Mouse (Mus musculus): ENCODE measurements around the gene Zkscan14. TPM values are rescaled to one million over a fixed set of nuclear protein-coding genes. Genes with fewer than 3 reads are reported as not detected.
A peak's percentile ranks its signal among the peaks of the same experiment; 100 is the strongest.
"Not testable (repeated sequence)": the region's sequence is repeated elsewhere in the genome, so short reads cannot be mapped to it uniquely, and the experiment has no call there.

Zkscan14 gene
- polyA plus RNA-seq, 1 experiment from 2014 or later, result 15.0 TPM

DNA sequence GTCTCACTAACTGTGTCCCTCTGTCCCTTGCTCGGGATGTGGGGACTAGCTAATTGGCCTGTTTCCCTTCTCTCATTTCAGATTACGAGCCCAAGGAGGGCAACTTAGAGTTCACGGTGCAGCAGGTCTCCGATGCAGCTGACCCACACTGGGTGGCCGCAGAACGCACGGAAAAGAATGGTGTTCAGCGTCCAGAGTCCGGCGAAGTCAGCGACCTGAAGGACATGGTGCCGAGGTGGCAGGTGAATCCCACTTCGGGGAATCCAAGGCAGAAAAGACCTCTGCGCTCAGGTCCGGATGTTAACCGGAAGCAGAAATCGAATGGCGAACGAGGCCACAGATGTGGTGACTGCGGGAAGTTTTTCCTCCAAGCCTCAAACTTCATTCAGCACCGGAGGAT lies 16.5 kb upstream of the Zkscan14 start:
- Histone ChIP-seq H3K9me3 (no peaks in the 10 kb centered on the region), H3K4me3 (replicated peaks) (no peak overlapping the region), H3K36me3 (peaks cover 73% of the 10 kb centered on the region), H3K4me2 (replicated peaks) (no peak overlapping the region), H3K9ac (replicated peaks) (no peak overlapping the region), H3K4me1 (replicated peaks) (no peaks in the 10 kb centered on the region), H3K27me3 (no peaks in the 10 kb centered on the region), H3K27ac (no peak overlapping the region)
- ATAC-seq, result no peak
- 96% methylated on average over 21 of the region's 21 CpGs for WGBS

- 89% methylated on average over 6 of the region's 6 CpGs for WGBS
- Histone ChIP-seq H3K4me3 (replicated peaks) (no peak overlapping the region), H3K9ac (replicated peaks) (no peak overlapping the region), H3K27ac (no peak overlapping the region), H3K4me2 (replicated peaks) (no peak overlapping the region), H3K27me3 (no peaks in the 10 kb centered on the region), H3K4me1 (replicated peaks) (no peaks in the 10 kb centered on the region), H3K9me3 (no peaks in the 10 kb centered on the region), H3K36me3 (peaks cover 73% of the 10 kb centered on the region)
- no peak for ATAC-seq
Measured at GRCm38 (mm10) chr5:145217746-145218145, 16.1 kb upstream of the Zkscan14 start.

- H3K27ac ChIP-seq, result no peak overlapping the region
- no peak overlapping the region for H3K4me2 ChIP-seq (replicated peaks)
- no peak overlapping the region for H3K9ac ChIP-seq (replicated peaks)
- no peaks in the 10 kb centered on the region for H3K4me1 ChIP-seq (replicated peaks)
- H3K36me3 ChIP-seq, result peaks cover 71% of the 10 kb centered on the region
- no peaks in the 10 kb centered on the region for H3K27me3 ChIP-seq
- no peaks in the 10 kb centered on the region for H3K9me3 ChIP-seq
- no peak overlapping the region for H3K4me3 ChIP-seq (replicated peaks)
- no peak for ATAC-seq
- WGBS, result 82% methylated on average over 4 of the region's 4 CpGs
Measured at GRCm38 (mm10) chr5:145214679-145215078, 13.0 kb upstream of the Zkscan14 start.

DNA sequence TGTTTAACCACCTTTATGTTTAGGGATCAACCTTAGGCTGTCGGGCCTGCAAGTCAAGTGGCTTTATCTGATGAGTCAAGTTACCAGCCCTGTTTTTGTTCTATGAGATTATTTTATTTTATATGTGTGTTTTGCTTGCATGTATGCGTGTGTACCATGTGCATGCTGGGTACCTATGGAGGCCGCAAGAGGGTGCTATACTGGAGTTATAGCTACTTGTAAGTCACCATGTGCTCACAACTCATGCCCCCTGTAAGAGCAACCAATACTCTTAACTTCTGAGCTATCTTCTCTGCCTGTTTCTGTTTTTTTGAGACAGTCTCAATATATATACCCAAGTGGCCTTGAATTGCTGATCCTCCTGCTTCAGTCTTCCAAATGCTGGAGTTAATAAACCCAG lies 11.8 kb upstream of the Zkscan14 start:
- Histone ChIP-seq H3K9me3 (no peaks in the 10 kb centered on the region), H3K4me3 (replicated peaks) (no peak overlapping the region), H3K27ac (no peak overlapping the region), H3K4me2 (replicated peaks) (no peak overlapping the region), H3K9ac (replicated peaks) (no peak overlapping the region), H3K27me3 (no peaks in the 10 kb centered on the region), H3K4me1 (replicated peaks) (no peaks in the 10 kb centered on the region), H3K36me3 (peaks cover 71% of the 10 kb centered on the region)
- ATAC-seq, result no peak
- 93% methylated on average over 3 of the region's 3 CpGs for WGBS

DNA sequence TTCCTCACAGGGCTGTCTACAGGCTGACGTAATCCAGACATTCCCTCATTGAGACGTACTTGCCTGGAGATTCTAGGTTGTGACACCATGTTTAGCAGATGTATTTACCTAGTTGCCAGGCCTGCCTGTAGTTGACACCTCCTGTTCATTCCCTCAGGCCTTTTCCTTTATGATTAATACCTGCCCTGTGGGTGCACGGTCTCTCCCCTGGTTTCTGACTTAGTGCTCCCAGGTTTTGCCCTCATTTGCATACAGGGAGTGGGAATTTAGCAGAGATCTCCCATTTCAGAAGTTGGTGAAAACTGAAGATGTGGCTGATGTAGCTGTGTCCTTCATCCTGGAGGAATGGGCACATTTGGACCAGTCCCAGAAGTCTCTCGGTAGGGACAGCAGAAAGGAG lies 10.5 kb upstream of the Zkscan14 start:
- Histone ChIP-seq H3K9ac (replicated peaks) (no peak overlapping the region), H3K36me3 (peaks cover 70% of the 10 kb centered on the region), H3K4me1 (replicated peaks) (no peaks in the 10 kb centered on the region), H3K4me3 (replicated peaks) (no peak overlapping the region), H3K9me3 (no peaks in the 10 kb centered on the region), H3K27ac (no peak overlapping the region), H3K27me3 (no peaks in the 10 kb centered on the region), H3K4me2 (replicated peaks) (no peak overlapping the region)
- WGBS, result 96% methylated on average over 4 of the region's 4 CpGs
- ATAC-seq, result no peak

GRCm38 (mm10) chr5:145211340-145211739 lies 9.7 kb upstream of the Zkscan14 start:
- ATAC-seq, result no peak
- H3K27me3 ChIP-seq, result no peaks in the 10 kb centered on the region
- no peak overlapping the region for H3K4me2 ChIP-seq (replicated peaks)
- H3K4me3 ChIP-seq (replicated peaks), result no peak overlapping the region
- H3K4me1 ChIP-seq (replicated peaks), result no peaks in the 10 kb centered on the region
- H3K9ac ChIP-seq (replicated peaks), result no peak overlapping the region
- WGBS, result 95% methylated on average over 4 of the region's 4 CpGs
- H3K27ac ChIP-seq, result no peak overlapping the region
- H3K36me3 ChIP-seq, result peaks cover 74% of the 10 kb centered on the region
- no peaks in the 10 kb centered on the region for H3K9me3 ChIP-seq

DNA sequence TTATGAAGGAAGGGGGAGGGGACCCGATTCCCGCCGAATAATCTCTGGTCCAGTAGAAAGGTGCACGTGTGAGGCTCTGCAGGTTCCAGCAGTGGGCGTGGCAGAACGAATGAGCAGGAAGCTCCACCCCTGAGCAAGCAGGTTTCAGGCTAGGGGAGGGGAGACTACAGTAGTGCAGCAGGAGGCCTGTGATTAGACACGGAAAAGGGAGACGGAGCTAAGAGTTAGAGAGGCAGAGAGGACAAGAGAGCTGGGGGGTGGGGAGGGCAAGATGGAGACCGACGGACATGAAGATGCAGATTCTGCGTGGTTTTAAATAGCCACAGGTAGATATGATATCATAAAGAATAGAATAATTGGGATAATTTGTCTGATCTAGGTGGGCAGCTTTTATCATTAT lies 6.7 kb upstream of the Zkscan14 start:
- 47% methylated on average over 11 of the region's 11 CpGs for WGBS
- H3K27me3 ChIP-seq; H3K9me3 ChIP-seq; ATAC-seq; H3K4me3 ChIP-seq (replicated peaks); H3K9ac ChIP-seq (replicated peaks); H3K27ac ChIP-seq; H3K4me2 ChIP-seq (replicated peaks): not testable (repeated sequence)
- peaks cover 53% of the 10 kb centered on the region for H3K36me3 ChIP-seq
- H3K4me1 ChIP-seq (replicated peaks), result peaks cover 13% of the 10 kb centered on the region

GRCm38 (mm10) chr5:145207954-145208353 lies 6.3 kb upstream of the Zkscan14 start:
- WGBS, result 90% methylated on average over 6 of the region's 6 CpGs

DNA sequence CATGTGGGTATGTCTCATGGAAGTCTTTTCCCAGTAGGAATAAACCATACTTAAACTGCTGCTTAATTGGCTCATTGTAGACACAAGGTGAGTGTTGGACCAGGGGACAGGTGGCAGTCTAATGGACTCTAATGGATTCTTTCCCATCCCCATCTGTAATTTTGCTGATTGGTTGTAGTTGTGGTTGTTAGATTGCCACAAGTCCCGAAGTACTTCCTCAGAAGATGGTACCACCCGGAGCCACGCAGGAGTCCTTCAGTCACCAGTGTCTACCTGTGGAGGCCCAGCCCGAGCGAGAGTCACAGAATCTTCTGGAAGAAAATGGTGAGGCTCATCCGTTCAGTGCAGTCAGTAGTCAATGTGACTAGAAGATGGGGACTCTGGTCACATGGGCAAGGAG lies 5.7 kb upstream of the Zkscan14 start:
- ATAC-seq, result no peak
- peaks cover 13% of the 10 kb centered on the region for H3K4me1 ChIP-seq (replicated peaks)

More at GRCm38 (mm10) chr5:145207954-145208353, 6.3 kb upstream of the Zkscan14 start:
- no peak for ATAC-seq
- no peak overlapping the region for H3K4me2 ChIP-seq (replicated peaks)
- no peak overlapping the region for H3K9ac ChIP-seq (replicated peaks)
- peaks cover 50% of the 10 kb centered on the region for H3K36me3 ChIP-seq
- no peak overlapping the region for H3K27ac ChIP-seq
- peaks cover 13% of the 10 kb centered on the region for H3K4me1 ChIP-seq (replicated peaks)
- no peaks in the 10 kb centered on the region for H3K27me3 ChIP-seq
- no peaks in the 10 kb centered on the region for H3K9me3 ChIP-seq
- no peak overlapping the region for H3K4me3 ChIP-seq (replicated peaks)

GRCm38 (mm10) chr5:145205041-145205440 lies 3.4 kb upstream of the Zkscan14 start:
- ATAC-seq, result no peak
- WGBS, result 23% methylated on average over 9 of the region's 9 CpGs
- no peaks in the 10 kb centered on the region for H3K9me3 ChIP-seq
- no peak overlapping the region for H3K27ac ChIP-seq
- peak overlapping the region; percentile 67 for H3K9ac ChIP-seq (replicated peaks)
- H3K36me3 ChIP-seq, result peaks cover 25% of the 10 kb centered on the region
- H3K4me2 ChIP-seq (replicated peaks), result peak overlapping the region; percentile 62
- no peaks in the 10 kb centered on the region for H3K27me3 ChIP-seq
- H3K4me1 ChIP-seq (replicated peaks), result peaks cover 26% of the 10 kb centered on the region
- peak overlapping the region; percentile 60 for H3K4me3 ChIP-seq (replicated peaks)

More for the DNA sequence above, 5.7 kb upstream of the Zkscan14 start:
- Histone ChIP-seq H3K9me3 (no peaks in the 10 kb centered on the region), H3K36me3 (peaks cover 44% of the 10 kb centered on the region), H3K4me3 (replicated peaks) (no peak overlapping the region), H3K9ac (replicated peaks) (no peak overlapping the region), H3K27ac (no peak overlapping the region), H3K27me3 (no peaks in the 10 kb centered on the region), H3K4me2 (replicated peaks) (no peak overlapping the region)
- 96% methylated on average over 6 of the region's 6 CpGs for WGBS

DNA sequence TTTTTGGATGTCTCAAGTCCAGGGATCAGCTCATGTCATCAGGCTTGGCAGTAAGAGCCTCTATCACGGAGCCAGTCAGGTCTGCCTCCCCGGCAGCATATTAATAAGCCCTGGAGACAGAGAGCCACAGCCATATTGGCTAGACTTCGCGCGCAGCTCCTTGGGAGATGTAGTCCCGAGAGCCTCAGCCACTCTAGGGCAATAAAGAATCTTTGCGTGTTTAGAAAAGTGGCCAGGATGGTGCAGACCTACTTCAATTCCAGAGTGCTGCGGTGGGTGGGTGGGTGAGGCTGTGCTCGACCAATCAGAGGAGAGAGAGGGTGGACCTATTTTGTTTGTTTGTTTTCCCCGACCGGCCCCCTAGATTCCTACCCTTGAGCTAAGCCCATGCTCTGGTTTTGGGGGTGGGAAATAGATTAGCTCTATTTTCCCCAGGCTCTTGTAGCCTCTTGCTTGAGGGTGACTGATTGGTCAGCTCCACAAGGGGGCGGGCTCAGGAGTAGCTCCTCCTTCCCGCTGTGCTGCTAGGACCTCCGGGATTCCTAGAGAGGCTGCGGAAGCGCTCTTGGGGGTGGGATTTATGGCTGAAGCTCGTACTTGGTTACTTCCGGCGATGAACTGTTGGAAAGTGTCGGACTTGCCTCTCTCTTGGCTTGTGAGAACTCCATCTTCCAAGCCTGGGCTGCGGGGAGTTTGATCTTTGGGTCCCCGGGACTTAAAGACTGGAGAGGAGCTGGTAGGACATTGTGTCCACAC lies 2.4 kb upstream of the Zkscan14 start, which contains the start of gene Zkscan5:
Gene Zkscan5 (plus strand): TSS at position 627 of the 756 bp plus-strand sequence.
- Histone ChIP-seq H3K9me3 (no peaks in the 10 kb centered on the region), H3K4me1 (replicated peaks) (peaks cover 31% of the 10 kb centered on the region), H3K4me2 (replicated peaks) (peak within 1 kb of the TSS; percentile 62), H3K27ac (peak within 1 kb of the TSS; percentile 90), H3K36me3 (peaks cover 16% of the 10 kb centered on the region), H3K9ac (replicated peaks) (peak within 1 kb of the TSS; percentile 67), H3K27me3 (no peaks in the 10 kb centered on the region), H3K4me3 (replicated peaks) (peak within 1 kb of the TSS; percentile 60)
- peak; percentile 97 for ATAC-seq
- under 1% methylated on average over 22 of the region's 22 CpGs for WGBS

- 49% methylated on average over 3 of the region's 3 CpGs for WGBS
- peaks cover 16% of the 10 kb centered on the region for H3K36me3 ChIP-seq
- peaks cover 31% of the 10 kb centered on the region for H3K4me1 ChIP-seq (replicated peaks)
- no peaks in the 10 kb centered on the region for H3K27me3 ChIP-seq
- no peak overlapping the region for H3K4me2 ChIP-seq (replicated peaks)
- H3K9me3 ChIP-seq, result no peaks in the 10 kb centered on the region
- ATAC-seq, result no peak
- H3K4me3 ChIP-seq (replicated peaks), result no peak overlapping the region
- no peak overlapping the region for H3K9ac ChIP-seq (replicated peaks)
- no peak overlapping the region for H3K27ac ChIP-seq
Measured at GRCm38 (mm10) chr5:145202446-145202845, 778 bp upstream of the Zkscan14 start.

GRCm38 (mm10) chr5:145200387-145200786 lies 1.3 kb downstream of the Zkscan14 start:
- Histone ChIP-seq H3K27ac (no peak overlapping the region), H3K4me3 (replicated peaks) (peak overlapping the region; percentile 62), H3K4me1 (replicated peaks) (peaks cover 23% of the 10 kb centered on the region), H3K9me3 (no peaks in the 10 kb centered on the region), H3K9ac (replicated peaks) (no peak overlapping the region), H3K27me3 (no peaks in the 10 kb centered on the region), H3K36me3 (peaks cover 20% of the 10 kb centered on the region), H3K4me2 (replicated peaks) (peak overlapping the region; percentile 99)
- 82% methylated on average over 7 of the region's 7 CpGs for whole genome bisulfite sequencing
- no peak for ATAC-seq
